Mouse (Mus musculus) brown adipose tissue, adult 24 weeks (tissue): ENCODE data around the gene 4930449I24Rik. TPM values are rescaled to one million over a fixed set of nuclear protein-coding genes. Genes with fewer than 3 reads are reported as not detected.

Experiments
- polyA plus RNA-seq: library from polyadenylated mRNA; stranded (reverse); fragments of >200 nt; gene quantifications from 2 replicates; pipeline ENCODE4 v1.2.4, GENCODE M21; 2012; ENCODE audit not compliant: missing spikeins, insufficient read depth, insufficient read length

Gene 4930449I24Rik
- polyA plus RNA-seq, 1 experiment, result not detected

Other genes starting within 250 kb of the 4930449I24Rik start
- 0.42 and 0.83 TPM in 2 replicates for gene Wasf3, start 117.4 kb upstream of the 4930449I24Rik start, polyA plus RNA-seq
- gene Gm6408, start 20.4 kb upstream of the 4930449I24Rik start, polyA plus RNA-seq, result not detected in 2 replicates
- not detected in 2 replicates for gene Gm6370, start 11.0 kb upstream of the 4930449I24Rik start, polyA plus RNA-seq
- not detected in 2 replicates for gene Gm3402, start 11.7 kb downstream of the 4930449I24Rik start, polyA plus RNA-seq
- gene Gm3404, start 23.4 kb downstream of the 4930449I24Rik start, polyA plus RNA-seq, result not detected in 2 replicates
- gene Gm3409, start 35.2 kb downstream of the 4930449I24Rik start, polyA plus RNA-seq, result not detected in 2 replicates
- not detected in 2 replicates for gene Gm3415, start 53.7 kb downstream of the 4930449I24Rik start, polyA plus RNA-seq
- gene Gpr12, start 82.8 kb downstream of the 4930449I24Rik start, polyA plus RNA-seq, result not detected in 2 replicates